Mouse (Mus musculus): ENCODE data around the gene Sorbs1. TPM values are rescaled to one million over a fixed set of nuclear protein-coding genes. Genes with fewer than 3 reads are reported as not detected.

Sorbs1 gene
- polyA plus RNA-seq, 1 experiment from 2014 or later: 84.6 TPM

DNA sequence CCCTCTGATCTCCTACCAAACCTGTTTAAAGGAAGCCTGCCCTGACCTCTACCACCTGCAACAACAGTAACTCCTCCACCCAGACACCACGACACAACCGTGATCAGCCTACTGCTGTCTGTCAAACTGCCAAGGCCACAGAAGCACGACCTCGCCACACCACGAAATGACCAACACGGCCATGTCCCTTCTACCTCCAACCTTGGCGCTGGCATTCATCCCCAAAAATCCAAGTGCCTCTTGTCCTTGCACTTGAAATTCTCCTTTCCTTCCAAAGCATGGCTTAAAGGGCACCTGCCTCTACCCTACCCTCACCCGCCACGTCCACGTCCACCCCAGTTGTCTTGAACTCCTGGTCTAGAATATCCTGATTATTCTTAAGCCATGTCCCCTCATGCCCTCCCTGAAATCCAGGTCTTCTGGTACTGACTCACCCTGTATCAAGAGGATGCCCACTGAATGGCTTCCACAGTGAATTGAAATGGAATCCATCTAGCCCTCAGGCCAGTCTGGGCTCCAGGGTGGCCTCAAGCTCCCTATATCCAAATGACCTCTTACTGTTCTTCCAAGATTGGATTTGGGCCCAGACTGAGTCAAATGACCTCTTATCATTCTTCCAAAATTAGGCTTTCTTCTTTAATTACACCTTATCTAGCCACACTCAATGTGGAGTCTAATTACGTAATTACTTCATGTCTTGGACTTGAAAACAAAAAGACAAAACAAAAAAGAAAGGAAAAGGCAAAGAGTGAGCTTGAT, 16.9 kb downstream of the Sorbs1 start:
- Histone ChIP-seq H3K9ac (ENCODE audit: low read depth, low read length) (no peak overlapping the region), H3K27ac (ENCODE audit: low read length) (no peak overlapping the region), H3K9me3 (replicated peaks; ENCODE audit: control insufficient read depth, low read length, poor library complexity, severe bottlenecking) (no peaks in the 10 kb centered on the region), H3K4me2 (ENCODE audit: low read length) (no peak overlapping the region), H3K4me3 (ENCODE audit: low read depth, low read length) (no peak overlapping the region), H3K36me3 (ENCODE audit: control insufficient read depth, insufficient read depth, low read length) (no peaks in the 10 kb centered on the region), H3K4me1 (ENCODE audit: control insufficient read depth, insufficient read depth, low read length) (peaks cover 7% of the 10 kb centered on the region), H3K27me3 (ENCODE audit: control insufficient read depth, insufficient read depth, low read depth, low read length) (no peaks in the 10 kb centered on the region)
- ATAC-seq: no peak
- 94% methylated on average over 11 of the region's 11 CpGs for WGBS

DNA sequence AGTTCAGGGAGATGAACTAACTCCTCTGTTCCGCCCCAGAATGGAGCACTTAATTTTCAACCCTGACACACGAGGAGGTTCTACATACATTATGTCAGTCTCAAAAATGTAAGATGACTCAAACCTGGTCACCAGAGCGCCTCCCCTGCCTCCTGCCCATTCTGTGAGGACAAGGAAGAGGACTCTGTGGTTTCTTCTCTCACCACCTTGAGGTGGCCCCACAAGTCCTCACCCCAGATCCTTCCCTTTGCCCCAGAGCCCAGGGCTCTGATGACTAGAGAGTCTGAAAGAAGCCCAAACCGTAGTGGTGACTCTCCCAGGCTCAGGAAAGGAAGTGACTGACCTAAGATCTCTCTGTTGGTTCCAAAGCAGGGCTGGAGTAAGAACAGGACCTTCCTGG, 17.5 kb downstream of the Sorbs1 start:
- Histone ChIP-seq H3K4me3 (ENCODE audit: low read depth, low read length) (no peak overlapping the region), H3K4me2 (ENCODE audit: low read length) (no peak overlapping the region), H3K36me3 (ENCODE audit: control insufficient read depth, insufficient read depth, low read length) (no peaks in the 10 kb centered on the region), H3K27me3 (ENCODE audit: control insufficient read depth, insufficient read depth, low read depth, low read length) (no peaks in the 10 kb centered on the region), H3K27ac (ENCODE audit: low read length) (no peak overlapping the region), H3K4me1 (ENCODE audit: control insufficient read depth, insufficient read depth, low read length) (peaks cover 7% of the 10 kb centered on the region), H3K9ac (ENCODE audit: low read depth, low read length) (no peak overlapping the region), H3K9me3 (replicated peaks; ENCODE audit: control insufficient read depth, low read length, poor library complexity, severe bottlenecking) (no peaks in the 10 kb centered on the region)
- 90% methylated on average over 4 of the region's 4 CpGs for WGBS
- no peak for ATAC-seq

DNA sequence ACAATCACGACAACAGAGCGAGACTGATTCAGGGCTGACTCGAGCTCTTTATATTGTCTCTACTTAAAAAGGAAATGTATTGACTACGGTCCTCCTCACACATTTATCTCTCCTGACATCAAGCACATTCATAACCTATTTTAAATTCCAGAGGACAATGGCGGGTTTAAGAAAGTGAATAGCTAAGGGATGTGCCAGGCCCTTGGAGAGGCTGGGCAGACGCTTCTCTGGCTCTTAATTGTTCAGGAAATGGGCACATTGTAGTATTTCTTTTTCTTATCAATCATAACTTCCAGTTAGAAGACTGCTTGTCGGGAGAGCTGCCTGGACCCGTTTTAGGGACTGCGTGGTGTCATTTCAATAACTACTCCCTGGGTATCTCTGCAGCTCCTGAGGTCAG, 20.7 kb downstream of the Sorbs1 start:
- no peaks in the 10 kb centered on the region for H3K9me3 ChIP-seq (replicated peaks; ENCODE audit: control insufficient read depth, low read length, poor library complexity, severe bottlenecking)
- ATAC-seq: no peak
- H3K4me1 ChIP-seq (ENCODE audit: control insufficient read depth, insufficient read depth, low read length): peaks cover 23% of the 10 kb centered on the region
- H3K27me3 ChIP-seq (ENCODE audit: control insufficient read depth, insufficient read depth, low read depth, low read length): no peaks in the 10 kb centered on the region
- no peak overlapping the region for H3K9ac ChIP-seq (ENCODE audit: low read depth, low read length)
- H3K4me2 ChIP-seq (ENCODE audit: low read length): no peak overlapping the region
- H3K27ac ChIP-seq (ENCODE audit: low read length): no peak overlapping the region
- WGBS: 43% methylated on average over 9 of the region's 9 CpGs
- H3K36me3 ChIP-seq (ENCODE audit: control insufficient read depth, insufficient read depth, low read length): no peaks in the 10 kb centered on the region
- H3K4me3 ChIP-seq (ENCODE audit: low read depth, low read length): no peak overlapping the region

DNA sequence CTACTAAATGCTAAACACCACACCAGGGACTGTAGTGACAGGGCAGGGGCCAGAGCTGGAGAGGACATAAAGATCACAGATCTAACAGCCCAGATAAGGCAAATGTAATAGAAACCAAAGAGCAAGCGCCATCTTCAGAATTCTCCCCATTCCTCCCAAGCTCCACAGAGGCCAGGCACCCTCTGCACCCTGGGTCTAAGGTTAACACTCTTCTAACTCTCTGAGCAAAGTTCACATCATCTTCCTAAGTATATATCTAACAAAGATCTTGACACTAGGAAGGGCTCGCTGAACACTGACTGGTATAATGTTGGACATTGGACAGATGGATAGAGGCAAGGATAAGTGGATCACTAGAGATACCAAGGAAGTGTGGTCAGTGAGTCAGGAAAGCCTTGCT, 22.1 kb downstream of the Sorbs1 start:
- Histone ChIP-seq H3K4me1 (ENCODE audit: control insufficient read depth, insufficient read depth, low read length) (peaks cover 28% of the 10 kb centered on the region), H3K27me3 (ENCODE audit: control insufficient read depth, insufficient read depth, low read depth, low read length) (no peaks in the 10 kb centered on the region), H3K4me3 (ENCODE audit: low read depth, low read length) (no peak overlapping the region), H3K4me2 (ENCODE audit: low read length) (no peak overlapping the region), H3K36me3 (ENCODE audit: control insufficient read depth, insufficient read depth, low read length) (no peaks in the 10 kb centered on the region), H3K9ac (ENCODE audit: low read depth, low read length) (no peak overlapping the region), H3K9me3 (replicated peaks; ENCODE audit: control insufficient read depth, low read length, poor library complexity, severe bottlenecking) (no peaks in the 10 kb centered on the region), H3K27ac (ENCODE audit: low read length) (no peak overlapping the region)
- 93% methylated on average over 2 of the region's 2 CpGs for WGBS
- ATAC-seq: no peak

DNA sequence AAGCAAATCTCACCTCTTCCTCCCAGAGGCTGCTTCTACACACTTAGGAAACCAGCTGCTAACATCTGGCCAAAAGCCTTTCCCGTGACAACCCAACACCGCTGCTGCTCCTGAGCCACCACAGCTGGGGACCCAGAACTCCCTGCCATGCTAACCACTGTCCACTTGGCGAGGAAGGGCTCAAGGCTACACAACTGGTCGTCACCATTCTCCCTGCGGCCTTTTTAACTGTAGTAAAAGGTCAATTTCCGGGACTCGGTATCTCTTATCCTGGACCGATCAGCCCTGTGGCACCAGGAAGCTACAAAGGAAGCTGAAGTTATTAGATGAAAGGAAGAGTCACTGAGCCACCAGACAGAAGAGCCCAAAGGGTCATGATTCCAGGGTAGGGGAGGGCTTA, 22.8 kb downstream of the Sorbs1 start:
- Histone ChIP-seq H3K4me3 (ENCODE audit: low read depth, low read length) (no peak overlapping the region), H3K4me2 (ENCODE audit: low read length) (no peak overlapping the region), H3K9ac (ENCODE audit: low read depth, low read length) (no peak overlapping the region), H3K27ac (ENCODE audit: low read length) (0 out of 2 replicates have a peak overlapping the region, but pooled peaks have one; percentile 1), H3K4me1 (ENCODE audit: control insufficient read depth, insufficient read depth, low read length) (peaks cover 28% of the 10 kb centered on the region), H3K27me3 (ENCODE audit: control insufficient read depth, insufficient read depth, low read depth, low read length) (no peaks in the 10 kb centered on the region), H3K36me3 (ENCODE audit: control insufficient read depth, insufficient read depth, low read length) (no peaks in the 10 kb centered on the region), H3K9me3 (replicated peaks; ENCODE audit: control insufficient read depth, low read length, poor library complexity, severe bottlenecking) (no peaks in the 10 kb centered on the region)
- WGBS: 80% methylated on average over 8 of the region's 8 CpGs
- ATAC-seq: no peak

DNA sequence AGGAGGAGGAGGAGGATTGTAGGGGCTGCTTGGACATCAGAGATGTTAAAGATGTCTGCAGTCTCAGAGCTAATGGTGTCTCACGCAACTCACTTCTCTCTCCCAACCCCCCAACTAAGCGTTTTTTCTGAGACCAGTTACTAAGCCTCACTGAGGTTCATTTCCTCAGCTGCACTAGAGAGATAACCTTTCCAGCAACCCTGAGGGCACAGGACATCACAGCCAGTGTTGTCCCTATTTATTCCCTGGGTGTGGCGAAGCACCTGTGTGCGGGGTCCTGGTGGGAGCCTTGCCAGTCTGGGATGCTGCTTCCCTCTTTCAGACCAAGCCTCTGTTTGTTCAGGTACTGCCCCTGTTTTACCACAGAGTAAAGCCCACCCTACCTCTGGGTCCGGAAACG, 23.9 kb downstream of the Sorbs1 start:
- no peak for ATAC-seq
- Histone ChIP-seq H3K4me1 (ENCODE audit: control insufficient read depth, insufficient read depth, low read length) (peaks cover 28% of the 10 kb centered on the region), H3K4me2 (ENCODE audit: low read length) (no peak overlapping the region), H3K4me3 (ENCODE audit: low read depth, low read length) (no peak overlapping the region), H3K36me3 (ENCODE audit: control insufficient read depth, insufficient read depth, low read length) (no peaks in the 10 kb centered on the region), H3K27me3 (ENCODE audit: control insufficient read depth, insufficient read depth, low read depth, low read length) (no peaks in the 10 kb centered on the region), H3K9me3 (replicated peaks; ENCODE audit: control insufficient read depth, low read length, poor library complexity, severe bottlenecking) (no peaks in the 10 kb centered on the region), H3K9ac (ENCODE audit: low read depth, low read length) (no peak overlapping the region), H3K27ac (ENCODE audit: low read length) (no peak overlapping the region)
- 64% methylated on average over 6 of the region's 6 CpGs for WGBS

DNA sequence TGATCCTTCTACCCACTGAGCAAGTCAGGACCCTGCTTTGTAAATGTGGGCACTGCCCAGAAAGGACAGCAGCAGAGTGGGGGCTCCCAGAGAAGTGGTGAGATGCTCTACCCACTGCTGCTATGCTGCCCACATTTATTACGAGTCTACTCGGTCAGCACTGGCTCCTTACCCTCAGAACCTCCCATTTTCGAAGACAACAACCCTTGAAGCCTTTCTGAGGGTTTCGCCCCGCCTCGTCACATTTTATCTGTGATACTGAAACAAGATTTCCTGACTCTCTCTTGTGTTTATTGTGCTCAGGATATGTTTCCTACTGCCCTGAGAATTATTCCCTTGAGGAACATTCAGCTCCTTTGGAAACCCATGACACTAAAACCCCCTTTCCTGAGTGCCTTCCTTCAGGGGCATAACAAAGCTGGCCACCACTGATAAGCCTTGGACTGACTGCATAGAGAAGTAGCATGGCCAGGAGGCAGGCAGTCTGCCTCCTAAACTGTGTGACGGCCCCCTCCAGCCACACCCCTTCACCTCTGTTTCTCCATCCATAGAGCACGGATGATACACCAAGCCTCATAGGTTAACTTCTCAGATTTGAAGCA, 24.6 kb downstream of the Sorbs1 start:
- no peaks in the 10 kb centered on the region for H3K36me3 ChIP-seq (ENCODE audit: control insufficient read depth, insufficient read depth, low read length)
- no peak overlapping the region for H3K4me2 ChIP-seq (ENCODE audit: low read length)
- H3K4me1 ChIP-seq (ENCODE audit: control insufficient read depth, insufficient read depth, low read length): peaks cover 28% of the 10 kb centered on the region
- H3K4me3 ChIP-seq (ENCODE audit: low read depth, low read length): no peak overlapping the region
- 59% methylated on average over 8 of the region's 8 CpGs for WGBS
- H3K9ac ChIP-seq (ENCODE audit: low read depth, low read length): no peak overlapping the region
- no peaks in the 10 kb centered on the region for H3K9me3 ChIP-seq (replicated peaks; ENCODE audit: control insufficient read depth, low read length, poor library complexity, severe bottlenecking)
- 0 out of 2 replicates have a peak overlapping the region, but pooled peaks have one; percentile 1 for H3K27ac ChIP-seq (ENCODE audit: low read length)
- no peaks in the 10 kb centered on the region for H3K27me3 ChIP-seq (ENCODE audit: control insufficient read depth, insufficient read depth, low read depth, low read length)
- 0 out of 2 replicates have a peak, but pooled peaks have one; percentile 23 for ATAC-seq

DNA sequence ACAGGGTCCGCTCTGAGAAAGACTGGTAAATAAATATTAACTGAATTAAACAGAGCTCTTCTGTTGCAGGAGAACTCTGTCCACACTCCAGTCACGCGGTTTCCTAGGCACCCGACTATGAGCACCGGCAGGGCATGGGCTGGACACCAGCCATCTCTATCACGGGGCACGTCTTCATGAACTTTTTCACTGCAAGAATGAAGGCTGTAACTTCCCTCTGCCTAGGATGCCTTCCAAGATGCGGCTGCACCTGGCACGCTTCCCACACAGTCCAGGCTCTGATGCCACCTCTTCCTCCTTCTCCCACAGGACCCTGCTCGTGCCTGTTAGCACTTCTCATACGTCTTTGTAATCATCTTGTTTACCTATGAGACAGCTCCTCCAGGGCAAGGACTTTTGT, 26.0 kb downstream of the Sorbs1 start:
- peak; percentile 36; the same call in 1 of the 2 replicates for ATAC-seq
- 65% methylated on average over 11 of the region's 11 CpGs for WGBS
- H3K27ac ChIP-seq (ENCODE audit: low read length): peak overlapping the region; percentile 30; the same call in 1 of the 2 replicates
- H3K4me2 ChIP-seq (ENCODE audit: low read length): no peak overlapping the region
- H3K9me3 ChIP-seq (replicated peaks; ENCODE audit: control insufficient read depth, low read length, poor library complexity, severe bottlenecking): no peaks in the 10 kb centered on the region
- no peaks in the 10 kb centered on the region for H3K27me3 ChIP-seq (ENCODE audit: control insufficient read depth, insufficient read depth, low read depth, low read length)
- no peak overlapping the region for H3K9ac ChIP-seq (ENCODE audit: low read depth, low read length)
- H3K4me1 ChIP-seq (ENCODE audit: control insufficient read depth, insufficient read depth, low read length): peaks cover 28% of the 10 kb centered on the region
- no peaks in the 10 kb centered on the region for H3K36me3 ChIP-seq (ENCODE audit: control insufficient read depth, insufficient read depth, low read length)
- H3K4me3 ChIP-seq (ENCODE audit: low read depth, low read length): no peak overlapping the region

DNA sequence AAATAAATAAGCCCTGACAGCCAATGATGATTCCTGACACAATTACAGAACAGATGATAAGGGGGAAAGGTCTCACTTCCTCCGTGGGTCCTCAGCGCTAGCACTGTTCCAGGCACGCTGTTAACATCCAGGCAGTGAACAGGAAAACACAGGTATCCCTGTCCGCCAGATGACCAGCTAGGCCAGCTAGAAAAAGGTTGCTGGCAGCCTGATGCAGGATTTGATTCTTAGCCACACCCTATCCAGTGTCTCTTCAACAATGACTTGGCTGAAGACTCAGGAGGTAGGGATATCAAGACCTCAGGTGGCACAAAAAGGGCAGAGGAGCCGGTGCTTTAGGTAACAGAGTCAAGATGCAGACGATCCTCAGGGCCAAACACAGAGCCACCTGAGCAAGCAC, 32.5 kb downstream of the Sorbs1 start:
- no peaks in the 10 kb centered on the region for H3K27me3 ChIP-seq (ENCODE audit: control insufficient read depth, insufficient read depth, low read depth, low read length)
- no peaks in the 10 kb centered on the region for H3K36me3 ChIP-seq (ENCODE audit: control insufficient read depth, insufficient read depth, low read length)
- no peak overlapping the region for H3K4me2 ChIP-seq (ENCODE audit: low read length)
- WGBS: 80% methylated on average over 6 of the region's 6 CpGs
- H3K4me1 ChIP-seq (ENCODE audit: control insufficient read depth, insufficient read depth, low read length): peaks cover 10% of the 10 kb centered on the region
- no peak for ATAC-seq
- H3K9me3 ChIP-seq (replicated peaks; ENCODE audit: control insufficient read depth, low read length, poor library complexity, severe bottlenecking): no peaks in the 10 kb centered on the region
- no peak overlapping the region for H3K9ac ChIP-seq (ENCODE audit: low read depth, low read length)
- no peak overlapping the region for H3K27ac ChIP-seq (ENCODE audit: low read length)
- H3K4me3 ChIP-seq (ENCODE audit: low read depth, low read length): no peak overlapping the region

Data from midbrain, embryonic 16.5 days (tissue).